Mouse (Mus musculus) inflammation-experienced regulatory T-cells (primary cell): ENCODE results near the gene Fgf13. TPM values are rescaled to one million over a fixed set of nuclear protein-coding genes. Genes with fewer than 3 reads are reported as not detected.

Source experiments
- polyA plus RNA-seq, 2 experiments: library from polyadenylated mRNA; unstranded; fragments of 100-300 nt; shearing (Covaris generic); gene quantifications; one replicate each; pipeline ENCODE4 v1.2.1; 2017

The Fgf13 gene
- polyA plus RNA-seq, result 10 to 100 TPM in 1 of 2 experiments, 1 to 10 TPM in 1; 6.8 to 18.3 TPM

GRCm38 (mm10) chrX:59567695-59568431, at the start of gene Fgf13:
TSS of gene Fgf13 (minus strand) at chrX:59568071.

